Mouse (Mus musculus) kidney, adult 11 months (tissue): ENCODE results near the gene Slc33a1.

Source experiments
- DNase-seq: peaks from one replicate; pipeline ENCODE4 v3.0.0; 2022

Gene Slc33a1

DNA sequence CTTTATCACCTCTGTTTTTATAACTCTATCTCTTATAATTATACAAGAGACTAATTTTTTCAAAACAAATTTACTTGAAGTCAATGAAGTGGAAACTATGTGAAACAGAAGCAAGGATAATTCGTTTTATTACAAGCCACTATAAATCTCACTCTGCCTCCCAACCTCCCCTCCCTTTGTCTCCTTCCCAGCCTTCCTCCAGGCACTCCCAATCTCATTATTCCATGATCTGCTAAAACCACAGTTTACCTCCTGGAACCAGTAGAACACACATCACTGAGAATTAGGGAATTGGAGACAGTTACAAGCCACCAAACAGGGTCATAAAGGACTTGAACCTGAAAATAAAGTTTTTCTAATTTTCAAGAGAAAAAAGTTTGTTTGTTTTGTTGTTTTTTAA, 67.4 kb downstream of the Slc33a1 start:
- DNase-seq, result no peak

DNA sequence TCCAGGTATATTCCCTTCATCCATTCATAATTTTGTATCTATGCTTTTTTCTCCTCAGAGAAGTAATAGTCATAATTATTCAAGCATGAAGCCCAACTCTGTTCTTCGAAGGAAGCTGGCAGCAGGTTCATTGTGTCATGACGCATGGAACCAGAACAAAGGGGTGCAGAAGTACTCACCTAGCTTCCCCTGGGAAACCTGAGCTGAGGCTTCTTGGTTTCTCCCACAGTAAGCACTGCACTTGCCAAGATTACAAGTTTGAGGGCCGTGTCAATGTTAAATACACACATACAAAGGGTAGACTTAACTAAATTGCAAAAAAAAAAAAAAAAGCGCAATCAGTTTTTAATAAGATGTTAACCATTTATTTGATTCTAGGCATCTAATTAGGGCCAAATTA, 68.3 kb downstream of the Slc33a1 start:
- no peak for DNase-seq

DNA sequence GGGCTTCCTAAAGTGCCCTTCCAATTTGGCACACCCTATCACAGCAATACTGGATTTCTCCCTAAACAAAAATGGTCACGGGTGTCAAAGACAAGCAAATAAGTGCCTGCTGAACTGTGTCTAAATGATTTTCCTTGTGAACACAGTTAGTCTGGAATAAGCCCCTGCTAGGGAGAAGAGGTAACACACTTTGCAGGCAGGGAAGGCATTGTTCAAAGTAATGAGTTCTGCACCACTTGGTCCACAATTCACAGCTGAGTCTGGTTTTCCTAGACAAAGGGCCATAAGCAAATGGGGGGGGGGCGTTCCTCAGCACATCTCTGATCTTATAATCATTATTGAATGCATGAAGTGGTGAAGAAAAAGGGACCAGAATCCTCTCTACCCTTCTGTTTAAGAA, 68.8 kb downstream of the Slc33a1 start:
- no peak for DNase-seq

DNA sequence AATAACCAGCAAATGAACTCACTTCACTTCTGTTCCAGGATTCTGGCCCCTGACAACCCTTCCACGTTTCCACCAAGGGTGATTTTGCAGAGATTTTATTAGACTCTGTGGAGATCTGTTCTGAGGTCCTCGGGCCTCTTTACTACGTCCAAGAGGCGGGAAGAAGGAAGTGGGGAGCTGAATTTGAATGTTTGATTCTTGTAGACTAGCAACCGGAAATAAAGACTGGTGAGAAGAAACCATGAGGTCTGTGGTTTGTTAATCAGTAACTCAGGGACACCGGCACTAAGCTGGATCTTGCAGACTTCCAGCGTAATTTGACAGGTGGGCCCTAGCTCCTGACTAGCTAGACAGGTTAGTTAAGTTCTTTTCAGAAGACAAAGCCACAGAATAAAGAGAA, 70.9 kb downstream of the Slc33a1 start:
- DNase-seq, result peak; percentile 62

DNA sequence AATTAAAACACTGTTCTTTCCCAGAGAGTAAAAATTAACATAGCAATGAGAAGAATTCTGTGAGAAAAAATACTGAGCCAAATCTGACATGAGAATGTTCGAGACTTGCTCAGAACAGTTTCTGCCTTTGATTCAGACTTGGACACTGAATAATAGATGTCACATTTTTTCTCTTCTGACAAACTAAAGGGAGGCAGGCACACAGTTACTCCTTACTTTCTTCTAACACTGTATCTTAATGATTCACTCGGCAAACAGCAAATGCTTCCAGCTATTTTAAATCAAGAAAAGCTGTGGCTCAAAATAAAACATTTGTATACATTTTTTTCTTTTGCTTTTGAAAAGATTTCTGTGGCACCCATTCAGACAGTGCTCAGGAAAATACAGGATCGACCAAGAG, 72.4 kb downstream of the Slc33a1 start:
- DNase-seq, result no peak
